Mouse (Mus musculus): ENCODE measurements at regions not wholly inside any gene's neighbourhood (a gene's known extent, or its start where the extent isn't known, plus 50 kb on each side); places are given as distances from the start of the nearest gene placed in this dataset.
A peak's percentile ranks its signal among the peaks of the same experiment; 100 is the strongest.

- 100% methylated on average over 1 of the region's 1 CpGs for WGBS
- Histone ChIP-seq H3K9me3 (no peaks in the 10 kb centered on the region), H3K27ac (no peak overlapping the region), H3K4me2 (replicated peaks) (no peak overlapping the region), H3K27me3 (no peaks in the 10 kb centered on the region), H3K9ac (replicated peaks) (no peak overlapping the region), H3K36me3 (no peaks in the 10 kb centered on the region), H3K4me1 (replicated peaks) (no peaks in the 10 kb centered on the region), H3K4me3 (replicated peaks) (no peak overlapping the region)
- ATAC-seq, result no peak
Measured at GRCm38 (mm10) chr14:97694238-97694637, 475.3 kb downstream of the Dach1 start.

GRCm38 (mm10) chr14:97684617-97685016 is 484.9 kb downstream of the Dach1 start:
- Histone ChIP-seq H3K4me2 (replicated peaks) (no peak overlapping the region), H3K4me3 (replicated peaks) (no peak overlapping the region), H3K27ac (no peak overlapping the region), H3K4me1 (replicated peaks) (no peaks in the 10 kb centered on the region), H3K27me3 (no peaks in the 10 kb centered on the region), H3K36me3 (no peaks in the 10 kb centered on the region), H3K9me3 (no peaks in the 10 kb centered on the region), H3K9ac (replicated peaks) (no peak overlapping the region)
- ATAC-seq, result no peak
- WGBS, result 84% methylated on average over 3 of the region's 3 CpGs

- no peak for ATAC-seq
Measured at GRCm38 (mm10) chr14:97667806-97668205, 501.8 kb downstream of the Dach1 start.

GRCm38 (mm10) chr14:97638187-97638792 is 531.3 kb downstream of the Dach1 start:
- no peaks in the 10 kb centered on the region for H3K27me3 ChIP-seq
- H3K4me2 ChIP-seq (replicated peaks), result no peak overlapping the region
- H3K4me3 ChIP-seq (replicated peaks), result no peak overlapping the region
- no peaks in the 10 kb centered on the region for H3K9me3 ChIP-seq
- 28% methylated on average over 4 of the region's 4 CpGs for WGBS
- H3K9ac ChIP-seq (replicated peaks), result no peak overlapping the region
- H3K27ac ChIP-seq, result no peak overlapping the region
- H3K36me3 ChIP-seq, result no peaks in the 10 kb centered on the region
- ATAC-seq, result no peak
- H3K4me1 ChIP-seq (replicated peaks), result 0 out of 2 replicates have a peak, but pooled peaks cover 5% of the 10 kb centered on the region

More at GRCm38 (mm10) chr14:97667806-97668205, 501.8 kb downstream of the Dach1 start:
- H3K4me2 ChIP-seq (replicated peaks), result no peak overlapping the region
- no peak overlapping the region for H3K27ac ChIP-seq
- no peak overlapping the region for H3K4me3 ChIP-seq (replicated peaks)
- no peaks in the 10 kb centered on the region for H3K4me1 ChIP-seq (replicated peaks)
- H3K27me3 ChIP-seq, result no peaks in the 10 kb centered on the region
- 78% methylated on average over 2 of the region's 2 CpGs for WGBS
- no peaks in the 10 kb centered on the region for H3K36me3 ChIP-seq
- H3K9me3 ChIP-seq, result no peaks in the 10 kb centered on the region
- no peak overlapping the region for H3K9ac ChIP-seq (replicated peaks)

- H3K9ac ChIP-seq (replicated peaks), result no peak overlapping the region
- H3K9me3 ChIP-seq, result no peaks in the 10 kb centered on the region
- no peak overlapping the region for H3K27ac ChIP-seq
- no peak overlapping the region for H3K4me3 ChIP-seq (replicated peaks)
- WGBS, result 80% methylated on average over 1 of the region's 1 CpGs
- H3K36me3 ChIP-seq, result no peaks in the 10 kb centered on the region
- H3K4me2 ChIP-seq (replicated peaks), result no peak overlapping the region
- H3K27me3 ChIP-seq, result no peaks in the 10 kb centered on the region
- no peaks in the 10 kb centered on the region for H3K4me1 ChIP-seq (replicated peaks)
- ATAC-seq, result no peak
Measured at GRCm38 (mm10) chr14:97611438-97611837, 558.1 kb downstream of the Dach1 start.

- no peak overlapping the region for H3K27ac ChIP-seq
- no peak overlapping the region for H3K4me2 ChIP-seq (replicated peaks)
- no peaks in the 10 kb centered on the region for H3K9me3 ChIP-seq
- no peaks in the 10 kb centered on the region for H3K36me3 ChIP-seq
- no peaks in the 10 kb centered on the region for H3K27me3 ChIP-seq
- H3K4me3 ChIP-seq (replicated peaks), result no peak overlapping the region
- 24% methylated on average over 5 of the region's 5 CpGs for WGBS
- H3K4me1 ChIP-seq (replicated peaks), result no peaks in the 10 kb centered on the region; the same call in 1 of the 2 replicates
- ATAC-seq, result no peak
- H3K9ac ChIP-seq (replicated peaks), result no peak overlapping the region
Measured at GRCm38 (mm10) chr14:97596694-97597093, 572.9 kb downstream of the Dach1 start.

- Histone ChIP-seq H3K9me3 (0 out of 2 replicates have a peak, but pooled peaks cover 2% of the 10 kb centered on the region), H3K4me3 (replicated peaks) (no peak overlapping the region), H3K4me2 (replicated peaks) (peak overlapping the region; percentile 18; the same call in 1 of the 2 replicates), H3K4me1 (replicated peaks) (peaks cover 7% of the 10 kb centered on the region), H3K27me3 (no peaks in the 10 kb centered on the region), H3K36me3 (no peaks in the 10 kb centered on the region), H3K9ac (replicated peaks) (no peak overlapping the region), H3K27ac (no peak overlapping the region)
- 52% methylated on average over 4 of the region's 4 CpGs for WGBS
- peak; percentile 35 for ATAC-seq
Measured at GRCm38 (mm10) chr14:97588611-97589010, 581.0 kb downstream of the Dach1 start.

GRCm38 (mm10) chr14:97588182-97588581 is 581.4 kb downstream of the Dach1 start:
- H3K4me2 ChIP-seq (replicated peaks), result peak overlapping the region; percentile 18; the same call in 1 of the 2 replicates
- H3K9ac ChIP-seq (replicated peaks), result no peak overlapping the region
- H3K36me3 ChIP-seq, result no peaks in the 10 kb centered on the region
- H3K4me3 ChIP-seq (replicated peaks), result no peak overlapping the region
- H3K4me1 ChIP-seq (replicated peaks), result peaks cover 7% of the 10 kb centered on the region
- peak; percentile 98 for ATAC-seq
- no peak overlapping the region for H3K27ac ChIP-seq
- 0 out of 2 replicates have a peak, but pooled peaks cover 2% of the 10 kb centered on the region for H3K9me3 ChIP-seq
- H3K27me3 ChIP-seq, result no peaks in the 10 kb centered on the region
- 7% methylated on average over 7 of the region's 7 CpGs for WGBS

GRCm38 (mm10) chr14:97586962-97587361 is 582.6 kb downstream of the Dach1 start:
- Histone ChIP-seq H3K9me3 (0 out of 2 replicates have a peak, but pooled peaks cover 2% of the 10 kb centered on the region), H3K36me3 (no peaks in the 10 kb centered on the region), H3K9ac (replicated peaks) (no peak overlapping the region), H3K27me3 (no peaks in the 10 kb centered on the region), H3K4me2 (replicated peaks) (no peak overlapping the region), H3K27ac (no peak overlapping the region), H3K4me1 (replicated peaks) (peaks cover 7% of the 10 kb centered on the region), H3K4me3 (replicated peaks) (no peak overlapping the region)
- peak; percentile 69; the same call in 1 of the 2 replicates for ATAC-seq
- 13% methylated on average over 4 of the region's 4 CpGs for whole genome bisulfite sequencing

- no peaks in the 10 kb centered on the region for H3K36me3 ChIP-seq
- no peak overlapping the region for H3K4me3 ChIP-seq (replicated peaks)
- WGBS, result 89% methylated on average over 1 of the region's 1 CpGs
- H3K4me2 ChIP-seq (replicated peaks), result no peak overlapping the region
- no peaks in the 10 kb centered on the region for H3K4me1 ChIP-seq (replicated peaks)
- H3K9ac ChIP-seq (replicated peaks), result no peak overlapping the region
- H3K9me3 ChIP-seq, result no peaks in the 10 kb centered on the region
- no peaks in the 10 kb centered on the region for H3K27me3 ChIP-seq
- H3K27ac ChIP-seq, result no peak overlapping the region
- ATAC-seq, result no peak
Measured at GRCm38 (mm10) chr14:97570274-97570673, 599.3 kb downstream of the Dach1 start.

GRCm38 (mm10) chr14:97560121-97560907 is 609.3 kb downstream of the Dach1 start:
- Histone ChIP-seq H3K9me3 (no peaks in the 10 kb centered on the region), H3K4me3 (replicated peaks) (no peak overlapping the region), H3K27me3 (no peaks in the 10 kb centered on the region), H3K36me3 (no peaks in the 10 kb centered on the region), H3K4me2 (replicated peaks) (no peak overlapping the region), H3K4me1 (replicated peaks) (peaks cover 5% of the 10 kb centered on the region; the same call in 1 of the 2 replicates), H3K9ac (replicated peaks) (no peak overlapping the region), H3K27ac (peak overlapping the region; percentile 72)
- WGBS, result 22% methylated on average over 7 of the region's 7 CpGs
- no peak for ATAC-seq

GRCm38 (mm10) chr14:97559559-97559958 is 610.0 kb downstream of the Dach1 start:
- peak; percentile 50; the same call in 1 of the 2 replicates for ATAC-seq
- H3K27ac ChIP-seq, result no peak overlapping the region
- H3K36me3 ChIP-seq, result no peaks in the 10 kb centered on the region
- H3K4me1 ChIP-seq (replicated peaks), result peaks cover 5% of the 10 kb centered on the region; the same call in 1 of the 2 replicates
- H3K9me3 ChIP-seq, result no peaks in the 10 kb centered on the region
- 0% methylated on average over 1 of the region's 1 CpGs for WGBS
- no peak overlapping the region for H3K4me2 ChIP-seq (replicated peaks)
- no peaks in the 10 kb centered on the region for H3K27me3 ChIP-seq
- H3K4me3 ChIP-seq (replicated peaks), result no peak overlapping the region
- no peak overlapping the region for H3K9ac ChIP-seq (replicated peaks)
